Mouse (Mus musculus): ENCODE results near the gene Tmem89. TPM values are rescaled to one million over a fixed set of nuclear protein-coding genes. Genes with fewer than 3 reads are reported as not detected.

Gene Tmem89
- total and polyA plus RNA-seq, 2 experiments from 2014 or later, result 0.24 to 0.33 TPM

DNA sequence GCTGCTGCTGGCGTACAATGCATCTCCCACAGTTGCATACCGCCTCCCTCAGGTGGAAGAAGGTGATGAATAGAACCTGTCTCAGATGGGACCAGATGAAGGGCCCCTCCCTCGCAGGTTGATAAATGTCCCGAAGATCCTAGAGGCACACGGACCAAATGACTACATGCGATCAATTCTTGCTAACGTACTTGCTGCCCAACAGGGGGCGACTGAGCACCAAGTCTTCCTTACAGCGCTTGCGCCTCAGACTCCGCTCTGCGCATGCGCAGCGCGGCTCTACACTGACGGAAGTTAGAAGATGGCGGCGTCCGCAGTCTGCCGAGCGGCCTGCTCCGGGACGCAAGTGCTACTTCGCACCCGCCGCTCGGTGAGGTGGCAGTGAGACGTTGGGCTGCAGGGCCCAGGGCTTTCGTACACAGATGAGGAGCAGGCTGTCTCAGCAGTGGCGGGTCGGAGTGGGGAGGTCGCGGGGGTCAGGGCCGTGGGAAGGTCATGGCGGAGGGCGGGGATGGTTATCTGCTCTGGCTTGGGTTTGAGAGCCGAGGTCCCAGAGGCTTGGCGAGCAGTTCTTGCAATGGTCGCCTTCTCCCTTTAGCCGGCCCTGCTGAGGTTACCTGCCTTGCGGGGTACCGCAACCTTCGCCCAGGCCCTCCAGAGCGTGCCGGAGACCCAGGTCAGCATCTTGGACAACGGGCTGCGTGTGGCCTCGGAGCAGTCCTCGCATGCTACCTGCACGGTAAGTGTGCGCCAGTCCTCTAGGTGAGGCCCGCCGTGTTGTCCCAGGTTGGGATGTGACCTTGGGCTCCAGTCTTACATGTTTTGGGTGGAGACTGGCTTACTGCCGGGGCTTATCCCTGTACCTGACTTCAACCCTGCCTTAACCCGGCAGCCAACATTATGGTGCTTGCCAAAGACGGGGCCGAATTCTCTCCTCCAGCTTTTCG is 22.3 kb downstream of the Tmem89 start, which contains the start of gene Uqcrc1:
Gene Uqcrc1 (plus strand): TSS at position 216 of the 947 bp plus-strand sequence.
- peak within 1 kb of the TSS; percentile 85 for H3K4me2 ChIP-seq (ENCODE audit: low read depth)
- peak within 1 kb of the TSS; percentile 83 for H3K4me3 ChIP-seq (ENCODE audit: low read depth, low read length)
- 1% methylated on average over 58 of the region's 58 CpGs for WGBS
- TF ChIP-seq CTCF (IDR thresholded peaks at IDR 0.05; ENCODE audit: low read depth), result peak; percentile 94
- H3K9ac ChIP-seq, result peak within 1 kb of the TSS; percentile 82
- 0 out of 2 replicates have a peak, but pooled peaks cover 5% of the 10 kb centered on the region for H3K4me1 ChIP-seq (ENCODE audit: insufficient read depth)
- DNase-seq (peak; percentile 99), ATAC-seq (peak; percentile 93)
- no peaks in the 10 kb centered on the region for H3K27me3 ChIP-seq (ENCODE audit: insufficient read depth, low read length)
- peaks cover 23% of the 10 kb centered on the region; the same call in 1 of the 2 replicates for H3K36me3 ChIP-seq (ENCODE audit: insufficient read depth)
- peak within 1 kb of the TSS; percentile 75 for H3K27ac ChIP-seq (ENCODE audit: low read depth, low read length)
- no peaks in the 10 kb centered on the region for H3K9me3 ChIP-seq (ENCODE audit: low read length)

GRCm38 (mm10) chr9:108945111-108945510 is 30.7 kb downstream of the Tmem89 start:
- 83% methylated on average over 9 of the region's 9 CpGs for WGBS
- Histone ChIP-seq H3K9me3 (ENCODE audit: low read length) (no peaks in the 10 kb centered on the region), H3K4me3 (ENCODE audit: low read depth, low read length) (no peak overlapping the region), H3K9ac (no peak overlapping the region), H3K27ac (ENCODE audit: low read depth, low read length) (no peak overlapping the region), H3K36me3 (ENCODE audit: insufficient read depth) (peaks cover 81% of the 10 kb centered on the region), H3K27me3 (ENCODE audit: insufficient read depth, low read length) (no peaks in the 10 kb centered on the region), H3K4me1 (ENCODE audit: insufficient read depth) (no peaks in the 10 kb centered on the region), H3K4me2 (ENCODE audit: low read depth) (no peak overlapping the region)
- no peak for DNase-seq
- 0 out of 2 replicates have a peak, but pooled peaks have one; percentile 20 for ATAC-seq
- no peak for TF ChIP-seq CTCF (IDR thresholded peaks at IDR 0.05; ENCODE audit: low read depth)

- DNase-seq (no peak), ATAC-seq (no peak)
- 90% methylated on average over 5 of the region's 5 CpGs for WGBS
- TF ChIP-seq CTCF (IDR thresholded peaks at IDR 0.05; ENCODE audit: low read depth), result no peak
- Histone ChIP-seq H3K4me2 (ENCODE audit: low read depth) (no peak overlapping the region), H3K27me3 (ENCODE audit: insufficient read depth, low read length) (no peaks in the 10 kb centered on the region), H3K27ac (ENCODE audit: low read depth, low read length) (no peak overlapping the region), H3K9me3 (ENCODE audit: low read length) (no peaks in the 10 kb centered on the region), H3K36me3 (ENCODE audit: insufficient read depth) (peaks cover 86% of the 10 kb centered on the region), H3K4me1 (ENCODE audit: insufficient read depth) (no peaks in the 10 kb centered on the region), H3K9ac (no peak overlapping the region), H3K4me3 (ENCODE audit: low read depth, low read length) (no peak overlapping the region)
These were observed 31.2 kb downstream of the Tmem89 start for GRCm38 (mm10) chr9:108945608-108946007.

DNA sequence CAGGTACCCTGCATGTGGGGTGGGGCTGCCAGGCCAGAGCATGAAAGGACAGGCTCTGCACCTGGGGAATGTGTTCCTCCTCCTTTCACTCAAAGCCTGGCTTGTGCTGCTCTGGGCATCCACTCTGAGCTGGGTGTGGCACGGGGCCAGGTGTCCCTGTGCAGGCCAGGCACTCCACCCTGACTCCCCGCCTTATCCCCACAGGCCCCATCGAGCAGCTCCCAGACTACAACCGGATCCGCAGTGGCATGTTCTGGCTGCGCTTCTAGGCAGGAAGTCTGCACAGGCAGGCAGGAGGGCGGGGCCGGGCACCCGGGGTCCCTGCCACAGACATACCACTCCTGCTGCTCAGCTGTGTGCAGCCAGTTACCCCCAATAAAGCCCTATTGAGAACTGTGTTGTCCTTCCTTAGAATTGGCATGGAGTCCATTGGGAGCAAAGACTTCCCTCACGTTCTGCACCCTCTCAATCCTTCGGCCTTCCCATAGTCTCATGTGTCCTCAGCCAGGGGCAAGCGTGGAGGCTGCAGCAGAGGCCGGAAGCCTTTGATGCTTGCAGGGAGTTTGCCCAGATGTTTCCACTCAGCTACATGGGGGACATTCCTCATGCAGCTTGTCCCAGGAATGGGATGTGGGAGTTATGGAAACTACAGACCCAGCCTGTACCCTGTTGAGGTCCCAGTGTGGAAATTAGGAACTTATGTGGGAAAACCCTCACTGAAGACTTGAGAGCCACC is 35.0 kb downstream of the Tmem89 start:
- H3K9me3 ChIP-seq (ENCODE audit: low read length), result no peaks in the 10 kb centered on the region
- peak overlapping the region; percentile 21; the same call in 1 of the 2 replicates for H3K27ac ChIP-seq (ENCODE audit: low read depth, low read length)
- TF ChIP-seq CTCF (IDR thresholded peaks at IDR 0.05; ENCODE audit: low read depth), result no peak
- H3K36me3 ChIP-seq (ENCODE audit: insufficient read depth), result peaks cover 60% of the 10 kb centered on the region
- H3K27me3 ChIP-seq (ENCODE audit: insufficient read depth, low read length), result no peaks in the 10 kb centered on the region
- H3K9ac ChIP-seq, result no peak overlapping the region
- H3K4me2 ChIP-seq (ENCODE audit: low read depth), result no peak overlapping the region
- ATAC-seq (peak; percentile 34; the same call in 1 of the 2 replicates), DNase-seq (no peak)
- 92% methylated on average over 13 of the region's 13 CpGs for WGBS
- no peak overlapping the region for H3K4me3 ChIP-seq (ENCODE audit: low read depth, low read length)
- no peaks in the 10 kb centered on the region for H3K4me1 ChIP-seq (ENCODE audit: insufficient read depth)

GRCm38 (mm10) chr9:108949967-108950728 is 35.7 kb downstream of the Tmem89 start:
- H3K4me3 ChIP-seq (ENCODE audit: low read depth, low read length), result no peak overlapping the region
- DNase-seq (no peak), ATAC-seq (0 out of 2 replicates have a peak, but pooled peaks have one; percentile 5)
- TF ChIP-seq CTCF (IDR thresholded peaks at IDR 0.05; ENCODE audit: low read depth), result no peak
- H3K27me3 ChIP-seq (ENCODE audit: insufficient read depth, low read length), result no peaks in the 10 kb centered on the region
- no peaks in the 10 kb centered on the region for H3K4me1 ChIP-seq (ENCODE audit: insufficient read depth)
- H3K4me2 ChIP-seq (ENCODE audit: low read depth), result no peak overlapping the region
- H3K36me3 ChIP-seq (ENCODE audit: insufficient read depth), result peaks cover 52% of the 10 kb centered on the region
- H3K27ac ChIP-seq (ENCODE audit: low read depth, low read length), result no peak overlapping the region
- H3K9ac ChIP-seq, result no peak overlapping the region
- WGBS, result 90% methylated on average over 9 of the region's 9 CpGs
- H3K9me3 ChIP-seq (ENCODE audit: low read length), result no peaks in the 10 kb centered on the region

GRCm38 (mm10) chr9:108953081-108953636 is 38.7 kb downstream of the Tmem89 start, which contains the start of gene Col7a1:
TSS of gene Col7a1 (plus strand) at chr9:108953586.
- Histone ChIP-seq H3K36me3 (ENCODE audit: insufficient read depth) (peaks cover 25% of the 10 kb centered on the region), H3K27me3 (ENCODE audit: insufficient read depth, low read length) (no peaks in the 10 kb centered on the region), H3K4me2 (ENCODE audit: low read depth) (no peak within 1 kb of the TSS), H3K4me1 (ENCODE audit: insufficient read depth) (no peaks in the 10 kb centered on the region), H3K9me3 (ENCODE audit: low read length) (no peaks in the 10 kb centered on the region), H3K27ac (ENCODE audit: low read depth, low read length) (no peak within 1 kb of the TSS), H3K9ac (no peak within 1 kb of the TSS), H3K4me3 (ENCODE audit: low read depth, low read length) (no peak within 1 kb of the TSS)
- no peak for ATAC-seq
- WGBS, result 13% methylated on average over 15 of the region's 15 CpGs
- no peak for DNase-seq
- no peak for TF ChIP-seq CTCF (IDR thresholded peaks at IDR 0.05; ENCODE audit: low read depth)
